Mouse (Mus musculus) intestine, postnatal 0 days (tissue): ENCODE results near the gene Lpar1. TPM values are rescaled to one million over a fixed set of nuclear protein-coding genes. Genes with fewer than 3 reads are reported as not detected.

ENCODE experiments used
- ATAC-seq: fragments of 200-750 bp; cut with Nextera tagmentation; 2 replicates; pipeline ENCODE4 v1.8.0; 2017; ENCODE audit warnings: mild to moderate bottlenecking, moderate TSS enrichment, moderate library complexity
- H3K27ac ChIP-seq: fragments of 300-500 bp; sonication (generic); 2 replicates; pipeline ENCODE4 v1.5.1; 2014; ENCODE audit warnings: mild to moderate bottlenecking, low read depth, low read length, moderate library complexity
- H3K27me3 ChIP-seq: fragments of 300-500 bp; sonication (generic); replicated peaks from 2 replicates; pipeline ENCODE4 v1.6.1; 2014; ENCODE audit warnings: low read length, mixed read lengths; ENCODE audit not compliant: control insufficient read depth, insufficient read depth
- H3K36me3 ChIP-seq: fragments of 300-500 bp; sonication (generic); 2 replicates; pipeline ENCODE4 v1.6.1; 2014; ENCODE audit warnings: mild to moderate bottlenecking, moderate library complexity; ENCODE audit not compliant: control insufficient read depth, insufficient read depth
- H3K4me1 ChIP-seq: fragments of 300-500 bp; sonication (generic); replicated peaks from 2 replicates; pipeline ENCODE4 v1.6.1; 2014; ENCODE audit warnings: antibody characterized with exemption, low read length, mixed read lengths; ENCODE audit not compliant: control insufficient read depth, insufficient read depth
- H3K4me2 ChIP-seq: fragments of 300-500 bp; sonication (generic); replicated peaks from 2 replicates; pipeline ENCODE4 v1.6.1; 2014; ENCODE audit warnings: low read depth, mild to moderate bottlenecking, moderate library complexity
- H3K4me3 ChIP-seq: fragments of 300-500 bp; sonication (generic); 2 replicates; pipeline ENCODE4 v1.5.1; 2014; ENCODE audit warnings: low read depth, low read length
- H3K9ac ChIP-seq: fragments of 300-500 bp; sonication (generic); 2 replicates; pipeline ENCODE4 v1.6.1; 2014; ENCODE audit warnings: mild to moderate bottlenecking, low read depth, low read length
- H3K9me3 ChIP-seq: fragments of 300-500 bp; sonication (generic); 2 replicates; pipeline ENCODE4 v1.6.1; 2016; ENCODE audit warnings: mixed run types; ENCODE audit not compliant: control insufficient read depth
- CTCF ChIP-seq: sonication (generic); IDR thresholded peaks from 2 replicates; pipeline ENCODE4 v1.5.1; 2016; ENCODE audit warnings: low read depth, mild to moderate bottlenecking, control low read depth, antibody characterized with exemption, moderate library complexity
- WGBS: fragments of 180-500 bp; shearing (Covaris S2); extraction: QIAGEN DNeasy Blood & Tissue Kit; methylation state at CpG from one replicate; pipeline ENCODE4 v1.1.7; 2014; 5-methylcytosine and 5-hydroxymethylcytosine counted together
- polyA plus RNA-seq: library from polyadenylated mRNA; unstranded; fragments of >200 nt; fragmentation: Nextera tagmentation; extraction: Ambion mirVana; gene quantifications from 2 replicates; pipeline ENCODE4 v1.2.1, GENCODE M21; 2015

Gene Lpar1
- polyA plus RNA-seq, 1 experiment from 2014 or later, result 64.9 TPM

- Histone ChIP-seq H3K36me3 (peaks cover 9% of the 10 kb centered on the region), H3K27ac (no peak overlapping the region), H3K9ac (no peak overlapping the region), H3K4me1 (no peaks in the 10 kb centered on the region), H3K27me3 (no peaks in the 10 kb centered on the region), H3K9me3 (no peaks in the 10 kb centered on the region), H3K4me2 (no peak overlapping the region), H3K4me3 (no peak overlapping the region)
- TF ChIP-seq CTCF, result peak; percentile 16; the same call in 1 of the 2 replicates
- peak; percentile 82 for ATAC-seq
- WGBS, result 47% methylated on average over 6 of the region's 6 CpGs
Measured at GRCm38 (mm10) chr4:58498734-58499133, 55.0 kb downstream of the Lpar1 start.

DNA sequence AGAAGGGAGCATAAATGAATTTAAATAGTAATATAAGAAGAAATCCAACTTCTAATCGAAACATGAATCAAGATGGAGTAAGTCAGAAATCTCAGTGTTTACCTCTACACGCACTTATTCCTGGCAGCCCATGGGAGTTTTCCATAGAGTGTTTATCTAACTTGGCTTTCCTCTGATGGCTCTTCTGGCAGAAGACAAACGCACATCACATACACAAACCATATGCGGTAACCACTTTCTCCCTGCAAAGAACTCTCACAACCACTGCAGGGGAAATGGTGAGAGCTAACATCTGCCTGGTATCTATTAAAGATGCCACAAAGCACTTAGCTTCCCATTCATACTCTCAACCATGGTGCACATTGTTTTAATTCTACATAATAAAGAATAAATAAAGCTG lies 56.4 kb downstream of the Lpar1 start:
- Histone ChIP-seq H3K9me3 (no peaks in the 10 kb centered on the region), H3K4me3 (no peak overlapping the region), H3K4me1 (no peaks in the 10 kb centered on the region), H3K9ac (no peak overlapping the region), H3K27ac (no peak overlapping the region), H3K36me3 (no peaks in the 10 kb centered on the region), H3K27me3 (no peaks in the 10 kb centered on the region), H3K4me2 (no peak overlapping the region)
- no peak for TF ChIP-seq CTCF
- ATAC-seq, result no peak
- 58% methylated on average over 4 of the region's 4 CpGs for WGBS

- whole genome bisulfite sequencing, result 43% methylated on average over 8 of the region's 8 CpGs
- Histone ChIP-seq H3K27ac (no peak overlapping the region), H3K4me2 (no peak overlapping the region), H3K4me3 (no peak overlapping the region), H3K9ac (no peak overlapping the region), H3K27me3 (no peaks in the 10 kb centered on the region), H3K4me1 (peaks cover 1% of the 10 kb centered on the region; the same call in 1 of the 2 replicates), H3K36me3 (no peaks in the 10 kb centered on the region), H3K9me3 (no peaks in the 10 kb centered on the region)
- no peak; the same call in 1 of the 2 replicates for ATAC-seq
- TF ChIP-seq CTCF, result no peak
Measured at GRCm38 (mm10) chr4:58496743-58497142, 57.0 kb downstream of the Lpar1 start.

- H3K4me1 ChIP-seq, result peaks cover 3% of the 10 kb centered on the region; the same call in 1 of the 2 replicates
- no peaks in the 10 kb centered on the region for H3K27me3 ChIP-seq
- 58% methylated on average over 3 of the region's 3 CpGs for WGBS
- ATAC-seq, result no peak
- H3K27ac ChIP-seq, result no peak overlapping the region
- H3K9ac ChIP-seq, result no peak overlapping the region
- no peak overlapping the region for H3K4me3 ChIP-seq
- peaks cover 3% of the 10 kb centered on the region; the same call in 1 of the 2 replicates for H3K36me3 ChIP-seq
- H3K4me2 ChIP-seq, result peak overlapping the region; percentile 21; the same call in 1 of the 2 replicates
- no peaks in the 10 kb centered on the region for H3K9me3 ChIP-seq
- TF ChIP-seq CTCF, result no peak
Measured at GRCm38 (mm10) chr4:58491742-58492141, 62.0 kb downstream of the Lpar1 start.

GRCm38 (mm10) chr4:58490374-58490773 lies 63.3 kb downstream of the Lpar1 start:
- Histone ChIP-seq H3K9me3 (no peaks in the 10 kb centered on the region), H3K27ac (no peak overlapping the region), H3K4me3 (no peak overlapping the region), H3K27me3 (no peaks in the 10 kb centered on the region), H3K36me3 (peaks cover 11% of the 10 kb centered on the region; the same call in 1 of the 2 replicates), H3K9ac (no peak overlapping the region), H3K4me2 (no peak overlapping the region), H3K4me1 (peaks cover 3% of the 10 kb centered on the region; the same call in 1 of the 2 replicates)
- WGBS, result 68% methylated on average over 4 of the region's 4 CpGs
- peak; percentile 67; the same call in 1 of the 2 replicates for ATAC-seq
- no peak for TF ChIP-seq CTCF

- H3K9me3 ChIP-seq, result no peaks in the 10 kb centered on the region
- no peak overlapping the region for H3K4me2 ChIP-seq
- H3K9ac ChIP-seq, result no peak overlapping the region
- peaks cover 9% of the 10 kb centered on the region; the same call in 1 of the 2 replicates for H3K36me3 ChIP-seq
- H3K27ac ChIP-seq, result no peak overlapping the region
- no peaks in the 10 kb centered on the region for H3K27me3 ChIP-seq
- no peak overlapping the region for H3K4me3 ChIP-seq
- H3K4me1 ChIP-seq, result no peaks in the 10 kb centered on the region; the same call in 1 of the 2 replicates
- ATAC-seq, result peak; percentile 51; the same call in 1 of the 2 replicates
- WGBS, result 83% methylated on average over 1 of the region's 1 CpGs
- TF ChIP-seq CTCF, result no peak
Measured at GRCm38 (mm10) chr4:58478564-58478963, 75.1 kb downstream of the Lpar1 start.
